Mouse (Mus musculus) hindbrain, embryonic 12.5 days (tissue): ENCODE results near the gene Hmx3. TPM values are rescaled to one million over a fixed set of nuclear protein-coding genes. Genes with fewer than 3 reads are reported as not detected.

Experiments
- ATAC-seq: fragments of 200-750 bp; cut with Nextera tagmentation; 2 replicates; pipeline ENCODE4 v1.8.0; 2017; ENCODE audit warnings: moderate TSS enrichment; ENCODE audit not compliant: low FRiP score
- H3K27ac ChIP-seq: fragments of 300-500 bp; sonication (generic); 2 replicates; pipeline ENCODE4 v1.5.1; 2016; ENCODE audit warnings: mild to moderate bottlenecking
- H3K27me3 ChIP-seq: fragments of 300-500 bp; sonication (generic); 2 replicates; pipeline ENCODE4 v1.6.1; 2016; ENCODE audit warnings: mild to moderate bottlenecking
- H3K36me3 ChIP-seq: fragments of 300-500 bp; sonication (generic); 2 replicates; pipeline ENCODE4 v1.6.1; 2016; ENCODE audit warnings: mild to moderate bottlenecking
- H3K4me1 ChIP-seq: fragments of 300-500 bp; sonication (generic); 2 replicates; pipeline ENCODE4 v1.6.1; 2016
- H3K4me2 ChIP-seq: fragments of 300-500 bp; sonication (generic); replicated peaks from 2 replicates; pipeline ENCODE4 v1.6.1; 2016; ENCODE audit warnings: mild to moderate bottlenecking
- H3K4me3 ChIP-seq: fragments of 300-500 bp; sonication (generic); 2 replicates; pipeline ENCODE4 v1.5.1; 2016; ENCODE audit warnings: mild to moderate bottlenecking
- H3K9ac ChIP-seq: fragments of 300-500 bp; sonication (generic); 2 replicates; pipeline ENCODE4 v1.6.1; 2016; ENCODE audit warnings: mild to moderate bottlenecking, moderate library complexity
- H3K9me3 ChIP-seq: fragments of 300-500 bp; sonication (generic); replicated peaks from 2 replicates; pipeline ENCODE4 v1.6.1; 2016; ENCODE audit warnings: mild to moderate bottlenecking
- WGBS: fragments of 180-500 bp; shearing (Covaris S2); methylation state at CpG from one replicate; pipeline ENCODE4 v1.1.7; 2016; 5-methylcytosine and 5-hydroxymethylcytosine counted together
- polyA plus RNA-seq: library from polyadenylated mRNA; unstranded; fragments of >200 nt; fragmentation: Nextera tagmentation; extraction: Ambion mirVana; gene quantifications from 2 replicates; pipeline ENCODE4 v1.2.1, GENCODE M21; 2016

The Hmx3 gene
- polyA plus RNA-seq: 2.2 and 4.1 TPM in 2 replicates

DNA sequence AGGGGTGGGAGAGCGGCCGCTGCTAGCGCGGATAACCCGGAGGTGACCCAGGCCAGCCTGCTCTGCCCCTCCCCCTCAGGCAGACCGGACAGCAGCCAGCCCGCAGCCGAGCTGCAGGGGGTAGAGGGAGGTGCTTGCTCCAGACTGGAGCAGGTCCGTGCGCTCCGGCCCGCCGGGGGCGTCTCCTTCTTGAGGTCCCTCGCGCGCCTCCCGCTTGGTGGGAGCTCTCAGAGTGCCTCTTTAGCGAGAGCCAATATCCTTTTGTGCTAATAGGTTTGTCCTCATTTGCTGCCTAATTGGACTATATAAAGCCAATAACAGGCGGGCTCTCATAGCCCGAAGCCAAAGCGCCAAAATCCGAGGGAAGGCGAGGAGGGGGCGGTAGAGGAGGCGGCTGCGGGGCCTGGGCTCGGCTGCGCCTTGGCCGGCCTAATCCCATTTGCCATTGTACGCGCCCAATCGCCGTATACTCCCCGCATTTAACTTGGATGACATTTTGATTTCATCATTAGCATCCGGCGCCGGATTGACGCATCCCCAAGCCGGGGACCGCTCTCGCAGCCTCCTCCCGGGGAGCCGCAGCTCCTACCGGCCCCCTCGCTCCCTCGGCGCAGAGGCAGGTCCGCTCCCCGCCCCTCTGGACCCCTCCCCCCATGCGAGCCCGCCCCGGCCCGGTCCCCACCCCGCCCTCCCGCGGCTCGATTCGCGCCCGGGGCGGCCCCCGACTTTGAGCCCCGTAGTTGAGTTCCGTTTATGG is at the start of gene Hmx3:
Hmx3 (plus strand) TSS at position 753 of the 757 bp plus-strand sequence.
- H3K27ac ChIP-seq: peak within 1 kb of the TSS; percentile 68
- under 1% methylated on average over 64 of the region's 65 CpGs for WGBS
- peak within 1 kb of the TSS; percentile 50 for H3K9ac ChIP-seq
- no peaks in the 10 kb centered on the region for H3K9me3 ChIP-seq
- peaks cover 27% of the 10 kb centered on the region for H3K4me1 ChIP-seq
- no peaks in the 10 kb centered on the region for H3K36me3 ChIP-seq
- ATAC-seq: peak; percentile 66
- H3K27me3 ChIP-seq: peaks cover 97% of the 10 kb centered on the region
- peak within 1 kb of the TSS; percentile 63 for H3K4me2 ChIP-seq
- H3K4me3 ChIP-seq: peak within 1 kb of the TSS; percentile 35

DNA sequence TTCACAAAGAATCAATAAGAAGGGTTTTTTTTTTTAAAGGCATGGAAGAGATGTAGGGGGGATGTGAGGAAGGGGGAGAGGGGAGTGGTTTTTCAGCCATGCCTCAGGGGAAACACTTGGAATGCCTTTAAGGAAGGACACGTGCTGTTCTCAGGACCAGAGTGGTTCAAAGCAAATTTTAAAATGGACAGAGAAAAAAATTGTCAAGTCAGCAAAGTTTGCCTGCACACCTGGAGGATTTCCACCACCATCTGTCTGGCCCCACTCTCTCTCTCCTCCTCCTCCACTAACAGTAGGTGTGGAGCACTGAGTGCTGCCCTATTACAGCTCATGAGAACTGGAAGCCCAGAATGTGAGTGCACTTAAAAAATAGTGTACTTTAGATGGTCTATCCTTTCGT is 38.9 kb upstream of the Hmx3 start:
- Histone ChIP-seq H3K9ac (no peak overlapping the region), H3K4me2 (no peak overlapping the region), H3K4me3 (no peak overlapping the region), H3K9me3 (no peaks in the 10 kb centered on the region), H3K4me1 (no peaks in the 10 kb centered on the region), H3K27ac (no peak overlapping the region), H3K36me3 (no peaks in the 10 kb centered on the region), H3K27me3 (no peaks in the 10 kb centered on the region)
- 70% methylated on average over 2 of the region's 2 CpGs for WGBS
- no peak for ATAC-seq

DNA sequence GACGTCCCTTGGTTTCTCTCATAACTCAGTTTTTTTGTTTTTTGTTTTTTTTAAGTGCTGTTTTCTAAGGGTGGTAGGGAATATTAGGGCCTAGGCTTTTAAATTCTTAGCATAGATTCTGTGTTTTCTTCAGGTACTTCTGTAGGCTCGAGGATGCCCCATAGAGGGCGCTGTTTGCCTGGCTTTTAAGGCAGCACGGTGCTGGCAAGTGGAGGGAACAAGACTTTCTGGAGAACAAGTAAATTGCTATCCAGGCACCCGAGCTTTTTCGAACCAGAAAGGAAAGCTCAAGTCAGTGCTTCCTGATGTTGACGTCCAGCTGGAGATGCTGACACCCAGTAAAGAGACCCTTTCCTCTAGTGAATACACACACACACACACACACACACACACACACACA is 2.7 kb upstream of the Hmx3 start:
- WGBS: 2% methylated on average over 7 of the region's 7 CpGs
- no peak overlapping the region for H3K4me2 ChIP-seq
- H3K9me3 ChIP-seq: no peaks in the 10 kb centered on the region
- no peak overlapping the region for H3K27ac ChIP-seq
- H3K4me1 ChIP-seq: peaks cover 27% of the 10 kb centered on the region
- no peaks in the 10 kb centered on the region for H3K36me3 ChIP-seq
- ATAC-seq: no peak
- peaks cover 82% of the 10 kb centered on the region for H3K27me3 ChIP-seq
- no peak overlapping the region for H3K9ac ChIP-seq
- H3K4me3 ChIP-seq: 0 out of 2 replicates have a peak overlapping the region, but pooled peaks have one; percentile 1

DNA sequence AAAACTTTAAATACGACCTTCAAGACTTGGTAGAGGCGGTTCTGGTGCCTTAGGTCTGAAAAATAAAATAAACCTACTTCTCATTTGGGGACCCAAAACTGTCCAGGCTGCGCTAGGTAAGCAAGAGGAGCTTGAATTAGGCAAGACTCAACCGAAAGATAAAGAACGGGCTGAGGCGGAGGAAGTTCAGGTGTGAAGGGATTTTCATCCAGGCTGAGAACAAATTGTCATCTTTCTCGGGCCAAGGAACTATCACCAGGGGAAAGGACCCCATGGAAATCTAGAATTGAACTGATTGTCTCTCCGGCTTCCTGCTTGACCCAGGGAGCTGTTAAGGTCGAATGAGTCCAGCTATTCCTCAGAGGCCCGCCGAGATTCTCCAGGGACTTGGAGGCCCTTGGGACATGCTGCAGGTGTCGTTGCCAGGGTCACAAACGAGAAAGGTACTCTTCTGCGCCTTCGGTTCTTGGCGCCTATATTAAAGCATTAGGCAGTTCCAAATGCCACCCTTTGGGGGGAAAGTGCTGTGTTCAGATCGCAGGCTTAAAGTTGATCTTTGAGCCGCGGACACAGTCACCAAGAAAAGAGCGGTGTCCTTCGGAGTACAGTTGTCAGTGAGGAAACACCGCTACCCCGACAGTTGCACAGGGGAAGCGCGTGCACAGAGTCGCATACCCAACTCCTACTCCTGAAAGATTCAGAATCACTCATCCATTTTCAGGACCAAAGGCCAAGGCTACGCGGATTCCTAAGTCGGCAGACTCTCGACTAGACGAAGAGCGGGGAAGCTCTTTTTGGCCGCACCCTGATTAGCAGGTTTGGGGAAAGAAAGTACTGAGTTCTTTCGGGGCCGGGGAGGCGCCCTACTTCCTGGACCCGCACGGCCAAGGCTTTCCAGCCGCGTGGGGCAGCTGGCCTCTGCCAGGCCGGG is 1.2 kb upstream of the Hmx3 start:
- no peak for ATAC-seq
- peaks cover 27% of the 10 kb centered on the region for H3K4me1 ChIP-seq
- 1% methylated on average over 41 of the region's 41 CpGs for WGBS
- no peak overlapping the region for H3K27ac ChIP-seq
- H3K9me3 ChIP-seq: no peaks in the 10 kb centered on the region
- no peaks in the 10 kb centered on the region for H3K36me3 ChIP-seq
- peak overlapping the region; percentile 63 for H3K4me2 ChIP-seq
- H3K27me3 ChIP-seq: peaks cover 97% of the 10 kb centered on the region
- peak overlapping the region; percentile 35 for H3K4me3 ChIP-seq
- H3K9ac ChIP-seq: 0 out of 2 replicates have a peak overlapping the region, but pooled peaks have one; percentile 50

DNA sequence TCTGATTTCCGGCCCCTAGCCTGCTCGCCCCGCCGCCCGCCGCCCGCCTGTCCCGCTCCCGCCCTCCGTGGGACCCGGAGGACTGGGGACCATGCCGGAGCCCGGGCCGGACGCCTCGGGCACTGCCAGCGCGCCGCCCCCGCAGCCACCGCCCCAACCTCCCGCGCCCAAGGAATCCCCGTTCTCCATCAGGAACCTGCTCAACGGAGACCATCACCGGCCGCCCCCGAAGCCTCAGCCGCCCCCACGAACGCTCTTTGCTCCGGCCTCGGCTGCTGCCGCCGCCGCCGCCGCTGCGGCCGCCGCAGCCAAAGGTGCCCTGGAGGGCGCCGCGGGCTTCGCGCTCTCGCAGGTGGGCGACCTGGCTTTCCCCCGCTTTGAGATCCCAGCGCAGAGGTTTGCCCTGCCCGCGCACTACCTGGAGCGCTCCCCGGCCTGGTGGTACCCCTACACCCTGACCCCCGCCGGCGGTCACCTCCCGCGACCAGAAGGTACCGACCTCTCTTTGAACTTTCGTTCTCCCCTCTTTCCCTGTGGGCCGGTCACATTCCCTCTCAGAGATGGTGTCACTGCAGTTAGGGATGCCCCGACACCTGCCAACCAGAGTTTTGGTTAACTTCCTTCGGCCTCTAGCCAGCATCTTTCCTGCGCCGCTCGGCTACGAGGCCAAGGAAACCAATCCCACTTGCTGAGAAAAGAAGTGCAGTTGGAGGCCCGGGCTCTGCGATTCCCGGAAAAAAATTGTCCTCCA is 380 bp downstream of the Hmx3 start:
- H3K27ac ChIP-seq: peak overlapping the region; percentile 68
- H3K36me3 ChIP-seq: no peaks in the 10 kb centered on the region
- peak; percentile 29; the same call in 1 of the 2 replicates for ATAC-seq
- peak overlapping the region; percentile 63 for H3K4me2 ChIP-seq
- no peaks in the 10 kb centered on the region for H3K9me3 ChIP-seq
- peaks cover 27% of the 10 kb centered on the region for H3K4me1 ChIP-seq
- WGBS: under 1% methylated on average over 40 of the region's 71 CpGs
- peak overlapping the region; percentile 50 for H3K9ac ChIP-seq
- H3K27me3 ChIP-seq: peaks cover 97% of the 10 kb centered on the region
- peak overlapping the region; percentile 35 for H3K4me3 ChIP-seq

DNA sequence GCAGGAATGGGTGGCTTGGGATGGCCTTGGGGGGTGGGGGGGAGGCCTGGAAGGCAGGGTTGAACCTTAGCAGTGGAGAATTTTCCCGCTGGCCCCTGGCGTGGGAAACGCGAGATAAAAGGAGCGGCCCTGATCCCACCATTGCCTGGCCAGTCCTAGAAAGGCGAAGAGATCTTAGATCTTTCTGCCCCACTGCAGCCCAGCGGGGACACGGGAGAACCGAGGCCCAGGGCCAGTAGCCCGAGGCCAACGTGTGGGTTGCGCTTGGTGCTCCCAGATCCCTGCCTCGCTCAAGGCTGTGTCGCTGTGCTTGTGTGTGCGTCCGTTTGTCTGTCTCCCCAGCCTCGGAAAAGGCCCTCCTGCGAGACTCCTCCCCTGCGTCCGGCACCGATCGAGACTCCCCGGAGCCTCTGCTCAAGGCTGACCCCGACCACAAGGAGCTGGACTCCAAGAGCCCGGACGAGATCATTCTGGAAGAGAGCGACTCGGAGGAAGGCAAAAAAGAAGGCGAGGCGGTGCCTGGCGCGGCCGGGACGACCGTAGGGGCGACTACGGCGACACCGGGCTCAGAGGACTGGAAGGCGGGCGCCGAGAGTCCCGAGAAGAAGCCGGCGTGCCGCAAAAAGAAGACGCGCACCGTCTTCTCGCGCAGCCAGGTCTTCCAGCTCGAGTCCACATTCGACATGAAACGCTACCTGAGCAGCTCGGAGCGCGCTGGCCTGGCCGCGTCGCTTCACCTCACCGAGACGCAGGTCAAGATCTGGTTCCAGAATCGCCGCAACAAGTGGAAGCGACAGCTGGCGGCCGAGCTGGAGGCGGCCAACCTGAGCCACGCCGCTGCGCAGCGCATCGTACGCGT is 1.2 kb downstream of the Hmx3 start:
- H3K9ac ChIP-seq: peak overlapping the region; percentile 50
- H3K4me1 ChIP-seq: peaks cover 27% of the 10 kb centered on the region
- no peaks in the 10 kb centered on the region for H3K36me3 ChIP-seq
- H3K27me3 ChIP-seq: peaks cover 97% of the 10 kb centered on the region
- no peaks in the 10 kb centered on the region for H3K9me3 ChIP-seq
- H3K4me2 ChIP-seq: peak overlapping the region; percentile 63
- 0 out of 2 replicates have a peak, but pooled peaks have one; percentile 39 for ATAC-seq
- peak overlapping the region; percentile 68 for H3K27ac ChIP-seq
- under 1% methylated on average over 75 of the region's 75 CpGs for WGBS
- H3K4me3 ChIP-seq: peak overlapping the region; percentile 35

DNA sequence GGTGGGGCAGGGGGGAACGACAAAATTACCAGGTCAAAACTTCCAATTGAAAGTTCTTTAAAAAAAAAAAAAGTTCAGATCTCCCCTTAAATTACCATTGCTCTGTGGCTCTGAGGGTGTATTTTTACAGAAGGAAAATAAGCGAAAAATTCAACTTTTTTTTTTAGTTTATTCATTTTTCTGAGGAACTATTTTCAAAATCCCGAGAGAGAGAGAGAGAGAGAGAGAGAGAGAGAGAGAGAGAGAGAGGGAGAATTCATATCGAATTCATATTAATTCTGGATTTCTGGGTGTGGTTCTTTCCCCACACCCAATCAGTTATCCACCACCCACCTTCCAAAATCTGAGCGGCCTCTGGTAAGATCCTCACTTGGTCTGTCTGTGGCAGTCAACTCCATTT is 2.2 kb downstream of the Hmx3 start:
- H3K4me2 ChIP-seq: no peak overlapping the region
- H3K27ac ChIP-seq: no peak overlapping the region
- peaks cover 97% of the 10 kb centered on the region for H3K27me3 ChIP-seq
- no peak overlapping the region for H3K9ac ChIP-seq
- H3K4me3 ChIP-seq: peak overlapping the region; percentile 35; the same call in 1 of the 2 replicates
- 0% methylated on average over 5 of the region's 5 CpGs for WGBS
- no peaks in the 10 kb centered on the region for H3K9me3 ChIP-seq
- H3K4me1 ChIP-seq: peaks cover 27% of the 10 kb centered on the region
- no peak for ATAC-seq
- H3K36me3 ChIP-seq: no peaks in the 10 kb centered on the region

DNA sequence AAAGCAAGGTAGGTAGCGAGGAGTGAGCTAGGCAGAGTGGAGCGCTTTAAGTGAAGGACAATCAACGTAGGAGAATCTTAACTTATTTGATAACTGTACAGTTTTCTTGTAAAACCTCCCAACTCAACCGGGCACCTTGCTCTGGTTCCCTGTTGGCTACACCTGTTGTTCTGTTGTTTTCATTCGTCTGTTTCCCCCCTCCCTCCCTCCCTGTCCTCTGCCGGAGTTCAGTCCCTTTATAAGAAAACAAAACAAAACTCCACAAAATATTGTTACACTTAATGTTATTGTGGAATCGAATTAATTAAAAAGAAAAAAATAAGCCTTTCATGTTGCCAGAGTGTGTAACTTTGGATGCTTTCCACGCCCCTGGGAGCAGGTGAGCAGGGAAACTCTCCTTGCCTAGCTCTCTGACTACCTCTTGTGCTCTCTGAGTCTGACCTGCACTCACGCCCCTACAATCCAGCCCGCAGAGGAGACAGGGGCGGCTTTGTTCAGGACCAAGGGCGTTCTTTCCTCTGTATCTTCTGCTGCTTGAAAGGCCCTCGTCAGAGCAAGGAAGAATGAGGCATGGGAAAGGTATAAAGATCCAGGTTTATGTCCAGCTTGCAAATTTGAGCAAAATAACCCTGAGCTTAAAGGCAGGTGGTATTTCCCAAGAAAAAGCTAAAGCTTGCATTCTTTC is 3.2 kb downstream of the Hmx3 start:
- H3K27me3 ChIP-seq: peaks cover 98% of the 10 kb centered on the region
- no peak overlapping the region for H3K9ac ChIP-seq
- no peaks in the 10 kb centered on the region for H3K9me3 ChIP-seq
- peaks cover 27% of the 10 kb centered on the region for H3K4me1 ChIP-seq
- no peak for ATAC-seq
- under 1% methylated on average over 13 of the region's 13 CpGs for WGBS
- peak overlapping the region; percentile 11; the same call in 1 of the 2 replicates for H3K4me2 ChIP-seq
- no peaks in the 10 kb centered on the region for H3K36me3 ChIP-seq
- H3K27ac ChIP-seq: 0 out of 2 replicates have a peak overlapping the region, but pooled peaks have one; percentile 8
- H3K4me3 ChIP-seq: peak overlapping the region; percentile 2

DNA sequence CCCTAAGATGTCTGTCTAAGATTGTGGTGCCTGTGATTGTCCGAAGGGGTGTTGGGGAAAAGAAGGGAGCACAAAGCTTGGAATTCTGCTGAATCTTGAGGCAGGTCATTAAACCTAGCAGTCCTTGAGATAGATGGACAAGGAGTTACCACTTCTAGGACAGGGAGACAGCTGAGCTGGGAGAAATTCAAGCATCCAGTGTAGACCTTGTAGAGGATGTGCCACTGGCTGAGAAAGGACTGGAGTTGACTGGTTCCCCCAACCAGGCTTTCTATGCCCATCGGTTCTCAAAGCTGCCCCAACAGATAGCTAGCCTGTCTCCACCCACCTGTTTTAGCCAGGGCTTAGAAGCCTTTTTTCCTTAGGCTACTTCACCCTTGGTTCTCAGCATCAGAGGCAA is 3.8 kb downstream of the Hmx3 start:
- 3% methylated on average over 2 of the region's 2 CpGs for WGBS

DNA sequence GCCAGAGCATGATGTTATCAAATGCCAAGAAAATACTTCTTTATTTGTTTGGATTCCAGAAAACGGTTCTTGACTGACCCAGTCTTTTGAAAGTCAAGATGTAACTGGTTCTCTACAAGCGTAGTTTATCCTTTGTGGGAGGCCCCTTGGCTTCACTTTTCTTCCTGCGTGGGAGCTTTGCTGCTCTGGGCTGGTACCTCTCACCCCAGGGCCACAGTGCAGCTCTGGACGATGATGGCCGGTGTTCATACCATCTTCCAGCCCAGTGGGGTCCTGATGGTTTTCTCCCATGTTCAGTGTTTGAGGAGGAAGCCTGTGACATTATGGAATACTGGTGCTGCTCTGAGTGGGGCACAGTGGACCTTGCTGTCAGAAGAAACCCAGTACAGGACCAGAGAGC is 4.8 kb downstream of the Hmx3 start:
- H3K9ac ChIP-seq: no peak overlapping the region
- H3K4me3 ChIP-seq: no peak overlapping the region
- H3K4me1 ChIP-seq: peaks cover 22% of the 10 kb centered on the region
- no peak for ATAC-seq
- H3K36me3 ChIP-seq: no peaks in the 10 kb centered on the region
- WGBS: 3% methylated on average over 5 of the region's 5 CpGs
- no peaks in the 10 kb centered on the region for H3K9me3 ChIP-seq
- H3K4me2 ChIP-seq: no peak overlapping the region
- peaks cover 98% of the 10 kb centered on the region for H3K27me3 ChIP-seq
- H3K27ac ChIP-seq: no peak overlapping the region

More for the DNA sequence above, 3.8 kb downstream of the Hmx3 start:
- Histone ChIP-seq H3K27me3 (peaks cover 98% of the 10 kb centered on the region), H3K4me3 (peak overlapping the region; percentile 2; the same call in 1 of the 2 replicates), H3K27ac (0 out of 2 replicates have a peak overlapping the region, but pooled peaks have one; percentile 8), H3K9ac (no peak overlapping the region), H3K36me3 (no peaks in the 10 kb centered on the region), H3K4me1 (peaks cover 27% of the 10 kb centered on the region), H3K4me2 (peak overlapping the region; percentile 11; the same call in 1 of the 2 replicates), H3K9me3 (no peaks in the 10 kb centered on the region)
- no peak for ATAC-seq
